Mouse (Mus musculus) embryonic facial prominence, embryonic 10.5 days (tissue): ENCODE measurements around the gene Tekt3. TPM values are rescaled to one million over a fixed set of nuclear protein-coding genes. Genes with fewer than 3 reads are reported as not detected.

ENCODE experiments used
- DNase-seq: peaks from one replicate; pipeline ENCODE4 v3.0.0-alpha.2; 2017; ENCODE audit warnings: low spot score
- H3K27ac ChIP-seq: fragments of 300-500 bp; sonication (generic); replicated peaks from 2 replicates; pipeline ENCODE4 v1.5.1; 2016; ENCODE audit warnings: mild to moderate bottlenecking
- H3K27me3 ChIP-seq: fragments of 300-500 bp; sonication (generic); replicated peaks from 2 replicates; pipeline ENCODE4 v1.6.1; 2016; ENCODE audit warnings: low read depth, mild to moderate bottlenecking; ENCODE audit not compliant: poor library complexity, severe bottlenecking
- H3K36me3 ChIP-seq: fragments of 300-500 bp; sonication (generic); replicated peaks from 2 replicates; pipeline ENCODE4 v1.6.1; 2016; ENCODE audit warnings: mild to moderate bottlenecking, moderate library complexity
- H3K4me1 ChIP-seq: fragments of 300-500 bp; sonication (generic); 2 replicates; pipeline ENCODE4 v1.6.1; 2016
- H3K4me3 ChIP-seq: fragments of 300-500 bp; sonication (generic); 2 replicates; pipeline ENCODE4 v1.5.1; 2016; ENCODE audit warnings: mild to moderate bottlenecking, moderate library complexity
- H3K9me3 ChIP-seq: fragments of 300-500 bp; sonication (generic); 2 replicates; pipeline ENCODE4 v1.6.1; 2016; ENCODE audit warnings: mild to moderate bottlenecking
- WGBS: fragments of 180-500 bp; shearing (Covaris S2); methylation state at CpG from one replicate; pipeline ENCODE4 v1.1.7; 2016; 5-methylcytosine and 5-hydroxymethylcytosine counted together
- polyA plus RNA-seq: library from polyadenylated mRNA; unstranded; fragments of >200 nt; fragmentation: Nextera tagmentation; extraction: Ambion mirVana; gene quantifications from 2 replicates; pipeline ENCODE4 v1.2.1, GENCODE M21; 2016

Gene Tekt3
- polyA plus RNA-seq, 1 experiment from 2014 or later, result not detected

- Histone ChIP-seq H3K4me3 (no peak overlapping the region), H3K4me1 (peaks cover 55% of the 10 kb centered on the region), H3K36me3 (no peaks in the 10 kb centered on the region), H3K27ac (no peak overlapping the region), H3K9me3 (no peaks in the 10 kb centered on the region), H3K27me3 (peaks cover 89% of the 10 kb centered on the region)
- WGBS, result 60% methylated on average over 12 of the region's 12 CpGs
- DNase-seq, result no peak
Measured at GRCm38 (mm10) chr11:63129840-63130239, 68.4 kb downstream of the Tekt3 start.

GRCm38 (mm10) chr11:63130497-63130896 is 69.0 kb downstream of the Tekt3 start:
- WGBS, result 51% methylated on average over 8 of the region's 8 CpGs
- no peak for DNase-seq
- H3K27ac ChIP-seq, result no peak overlapping the region
- no peaks in the 10 kb centered on the region for H3K36me3 ChIP-seq
- peaks cover 58% of the 10 kb centered on the region for H3K4me1 ChIP-seq
- H3K27me3 ChIP-seq, result peaks cover 92% of the 10 kb centered on the region
- no peak overlapping the region; the same call in 1 of the 2 replicates for H3K4me3 ChIP-seq
- H3K9me3 ChIP-seq, result no peaks in the 10 kb centered on the region

- 4% methylated on average over 33 of the region's 33 CpGs for WGBS
- DNase-seq, result peak; percentile 44
- Histone ChIP-seq H3K4me3 (peak overlapping the region; percentile 72), H3K9me3 (no peaks in the 10 kb centered on the region), H3K4me1 (peaks cover 58% of the 10 kb centered on the region), H3K27me3 (peaks cover 86% of the 10 kb centered on the region), H3K27ac (peak overlapping the region; percentile 48; the same call in 1 of the 2 replicates), H3K36me3 (no peaks in the 10 kb centered on the region)
Measured at GRCm38 (mm10) chr11:63131001-63131692, 69.7 kb downstream of the Tekt3 start.

DNA sequence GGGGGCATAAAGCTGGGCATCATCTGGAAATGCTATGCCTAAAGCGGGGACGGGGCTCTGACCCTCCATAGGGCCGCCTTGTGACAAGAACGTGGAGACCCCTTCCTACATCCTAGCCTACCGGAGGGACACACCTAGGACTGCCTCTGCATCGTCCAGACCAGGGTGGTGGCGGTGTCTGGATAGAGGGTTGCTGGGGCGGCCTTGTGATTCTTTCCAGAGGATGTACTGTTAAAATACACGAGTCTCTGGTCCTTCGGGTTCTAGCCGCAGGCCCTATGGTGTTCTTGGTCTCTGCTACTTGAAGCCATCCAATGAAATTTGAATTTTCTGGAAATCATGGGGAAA is 70.2 kb downstream of the Tekt3 start:
- DNase-seq, result no peak

GRCm38 (mm10) chr11:63132151-63132500 is 70.7 kb downstream of the Tekt3 start:
- Histone ChIP-seq H3K36me3 (no peaks in the 10 kb centered on the region), H3K27me3 (peaks cover 83% of the 10 kb centered on the region), H3K4me3 (peak overlapping the region; percentile 72), H3K4me1 (peaks cover 63% of the 10 kb centered on the region), H3K27ac (peak overlapping the region; percentile 90), H3K9me3 (no peaks in the 10 kb centered on the region)
- under 1% methylated on average over 11 of the region's 11 CpGs for whole genome bisulfite sequencing
- DNase-seq, result no peak

More for the DNA sequence above, 70.2 kb downstream of the Tekt3 start:
- Histone ChIP-seq H3K9me3 (no peaks in the 10 kb centered on the region), H3K4me1 (peaks cover 59% of the 10 kb centered on the region), H3K27ac (peak overlapping the region; percentile 48; the same call in 1 of the 2 replicates), H3K27me3 (peaks cover 84% of the 10 kb centered on the region), H3K4me3 (peak overlapping the region; percentile 72), H3K36me3 (no peaks in the 10 kb centered on the region)
- 6% methylated on average over 11 of the region's 11 CpGs for WGBS

- H3K27me3 ChIP-seq, result peaks cover 77% of the 10 kb centered on the region
- WGBS, result under 1% methylated on average over 66 of the region's 66 CpGs
- peak; percentile 83 for DNase-seq
Measured at GRCm38 (mm10) chr11:63132501-63133435, 71.3 kb downstream of the Tekt3 start.

DNA sequence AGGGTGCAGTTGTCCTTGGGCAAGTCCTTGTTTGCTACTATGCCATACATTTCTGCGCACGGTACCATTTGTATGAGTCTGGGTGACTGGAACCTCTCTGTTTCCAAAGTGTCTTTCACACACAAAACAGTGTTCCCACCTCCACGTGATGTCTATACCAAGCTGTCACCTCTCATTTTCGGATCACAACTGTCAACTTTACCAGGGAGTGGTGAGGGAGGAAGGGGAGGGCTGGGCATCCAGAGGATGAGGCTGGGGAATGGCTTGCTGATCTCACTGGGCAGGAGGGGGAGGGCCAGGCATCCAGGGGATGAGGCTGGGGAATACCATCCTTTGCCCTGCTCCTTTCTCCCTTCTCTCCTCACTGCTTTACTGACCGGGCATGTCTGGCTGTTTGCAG is 72.6 kb downstream of the Tekt3 start:
- DNase-seq, result no peak
- 0 out of 2 replicates have a peak overlapping the region, but pooled peaks have one; percentile 72 for H3K4me3 ChIP-seq
- no peaks in the 10 kb centered on the region for H3K9me3 ChIP-seq
- no peak overlapping the region for H3K27ac ChIP-seq
- H3K27me3 ChIP-seq, result peaks cover 65% of the 10 kb centered on the region
- H3K4me1 ChIP-seq, result peaks cover 66% of the 10 kb centered on the region
- 81% methylated on average over 5 of the region's 5 CpGs for WGBS
- H3K36me3 ChIP-seq, result no peaks in the 10 kb centered on the region

More at GRCm38 (mm10) chr11:63132501-63133435, 71.3 kb downstream of the Tekt3 start:
- peaks cover 66% of the 10 kb centered on the region for H3K4me1 ChIP-seq
- peak overlapping the region; percentile 72 for H3K4me3 ChIP-seq
- H3K27ac ChIP-seq, result peak overlapping the region; percentile 90
- H3K36me3 ChIP-seq, result no peaks in the 10 kb centered on the region
- H3K9me3 ChIP-seq, result no peaks in the 10 kb centered on the region

DNA sequence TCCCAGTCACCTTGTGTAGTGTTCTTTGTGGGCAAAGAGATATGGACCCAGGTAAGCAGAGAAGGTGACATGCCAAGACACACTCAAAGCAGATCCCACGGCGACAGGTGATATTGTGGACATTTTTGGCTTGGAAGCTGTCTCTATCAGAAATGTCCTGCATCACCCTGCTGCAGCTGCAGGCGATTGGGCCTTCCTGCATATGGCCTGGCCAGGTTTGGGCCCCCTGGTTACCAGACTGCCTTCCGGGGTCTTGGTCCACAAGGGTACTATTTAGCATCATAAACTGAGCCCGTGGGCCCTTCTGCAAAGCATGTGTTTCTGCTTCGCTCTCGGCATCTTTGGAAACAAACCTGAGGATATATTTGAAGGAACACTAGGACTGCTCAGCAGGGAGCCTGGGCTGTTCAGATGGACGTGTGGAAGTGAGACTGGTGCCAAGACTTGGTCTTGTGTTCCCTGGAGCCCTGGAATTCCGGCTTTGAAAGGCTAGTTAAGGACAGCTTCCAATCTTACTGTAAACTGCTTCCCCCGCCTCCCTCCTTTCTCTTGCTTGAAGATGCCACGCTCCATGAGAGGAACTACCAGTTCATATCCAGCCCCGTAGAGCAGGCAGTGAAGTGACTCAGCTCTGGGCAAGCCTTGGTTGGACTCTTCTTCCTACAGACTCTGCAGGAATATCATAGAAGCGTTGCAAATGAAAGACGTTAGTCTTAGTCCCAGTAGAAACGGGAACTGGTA is 73.5 kb downstream of the Tekt3 start:
- Histone ChIP-seq H3K4me3 (no peak overlapping the region), H3K36me3 (no peaks in the 10 kb centered on the region), H3K27ac (peak overlapping the region; percentile 66), H3K4me1 (peaks cover 63% of the 10 kb centered on the region), H3K9me3 (no peaks in the 10 kb centered on the region), H3K27me3 (peaks cover 56% of the 10 kb centered on the region)
- no peak for DNase-seq
- 70% methylated on average over 15 of the region's 15 CpGs for WGBS

GRCm38 (mm10) chr11:63135622-63136021 is 74.2 kb downstream of the Tekt3 start:
- 5% methylated on average over 8 of the region's 8 CpGs for WGBS
- peak overlapping the region; percentile 69 for H3K27ac ChIP-seq

DNA sequence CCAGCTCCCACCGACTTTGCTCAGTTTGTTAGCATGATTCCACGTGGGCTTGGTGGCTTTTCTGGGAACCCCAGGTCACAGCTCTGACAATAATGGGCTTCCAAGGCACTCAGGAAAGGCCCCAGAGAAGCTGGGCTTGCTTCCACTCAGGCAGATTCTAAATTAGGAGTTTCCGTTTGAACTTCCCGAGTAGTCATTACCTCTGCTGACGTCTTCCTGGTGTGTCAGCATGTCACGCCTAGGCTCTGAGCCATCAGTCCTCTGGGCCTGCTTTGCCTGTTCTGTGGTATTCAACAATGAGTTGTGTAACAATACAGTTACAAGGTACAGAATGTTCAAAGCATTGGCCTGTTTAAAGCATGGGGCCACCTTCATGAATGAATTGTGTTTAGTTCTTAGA is 74.8 kb downstream of the Tekt3 start:
- Histone ChIP-seq H3K36me3 (no peaks in the 10 kb centered on the region), H3K27me3 (peaks cover 43% of the 10 kb centered on the region), H3K4me1 (peaks cover 60% of the 10 kb centered on the region), H3K9me3 (no peaks in the 10 kb centered on the region), H3K27ac (peak overlapping the region; percentile 69; the same call in 1 of the 2 replicates), H3K4me3 (no peak overlapping the region)
- 80% methylated on average over 6 of the region's 6 CpGs for WGBS
- DNase-seq, result no peak

More at GRCm38 (mm10) chr11:63135622-63136021, 74.2 kb downstream of the Tekt3 start:
- Histone ChIP-seq H3K9me3 (no peaks in the 10 kb centered on the region), H3K4me3 (no peak overlapping the region), H3K4me1 (peaks cover 66% of the 10 kb centered on the region), H3K27me3 (peaks cover 49% of the 10 kb centered on the region), H3K36me3 (no peaks in the 10 kb centered on the region)
- peak; percentile 91 for DNase-seq

DNA sequence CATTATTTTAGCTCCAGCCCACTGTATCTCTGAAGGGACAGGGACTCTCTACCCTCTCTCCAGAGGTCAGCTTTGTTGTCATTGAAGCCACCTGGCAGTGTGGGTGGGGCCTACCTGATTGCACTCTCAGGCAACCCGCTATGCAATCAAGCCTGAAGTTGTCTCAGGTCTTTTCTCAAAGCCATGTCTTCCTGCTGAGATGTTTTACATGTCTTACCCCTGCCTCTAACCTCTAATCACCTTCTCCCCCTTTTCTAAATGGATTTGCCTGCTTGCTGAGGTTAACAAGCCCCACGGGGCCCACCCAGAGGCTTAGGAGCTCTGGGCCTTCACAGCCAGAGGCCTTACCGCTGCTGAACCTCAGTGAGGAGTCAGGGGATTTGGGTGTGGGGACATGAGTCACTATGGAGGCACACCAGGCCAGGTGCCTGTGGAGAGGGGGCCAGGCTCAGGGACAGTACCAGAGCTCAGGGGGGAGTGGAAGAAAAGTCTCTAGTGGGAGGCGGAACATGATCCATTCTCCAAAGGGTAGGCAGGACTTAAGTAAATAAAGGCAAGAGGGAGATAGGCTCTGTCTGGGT is 75.5 kb downstream of the Tekt3 start:
- peaks cover 36% of the 10 kb centered on the region for H3K27me3 ChIP-seq
- H3K36me3 ChIP-seq, result peaks cover 4% of the 10 kb centered on the region; the same call in 1 of the 2 replicates
- no peak for DNase-seq
- H3K9me3 ChIP-seq, result no peaks in the 10 kb centered on the region
- H3K27ac ChIP-seq, result no peak overlapping the region
- H3K4me3 ChIP-seq, result no peak overlapping the region
- H3K4me1 ChIP-seq, result peaks cover 53% of the 10 kb centered on the region
- 61% methylated on average over 4 of the region's 4 CpGs for WGBS

DNA sequence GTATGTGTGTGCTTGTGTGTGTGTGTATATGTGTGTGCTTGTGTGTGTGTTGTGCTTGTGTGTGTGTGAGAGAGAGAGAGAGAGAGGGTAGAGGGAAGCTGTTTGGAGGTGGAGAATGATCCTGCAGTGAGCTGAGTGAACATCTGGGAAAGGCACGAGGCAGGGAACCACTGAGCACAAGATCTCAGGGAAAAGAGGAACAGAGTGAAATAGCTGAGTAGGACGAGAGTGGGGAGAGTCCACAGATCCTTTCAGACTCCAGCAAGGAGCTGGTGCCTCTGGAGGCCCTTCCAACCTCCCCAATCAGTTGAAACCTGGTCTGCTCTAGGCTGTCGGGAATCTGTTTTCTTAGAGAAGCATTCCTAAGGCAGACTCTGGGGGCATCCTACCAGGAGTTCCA is 77.3 kb downstream of the Tekt3 start:
- H3K9me3 ChIP-seq, result no peaks in the 10 kb centered on the region
- H3K4me1 ChIP-seq, result peaks cover 47% of the 10 kb centered on the region
- peaks cover 18% of the 10 kb centered on the region for H3K27me3 ChIP-seq
- H3K4me3 ChIP-seq, result no peak overlapping the region
- H3K27ac ChIP-seq, result no peak overlapping the region
- 58% methylated on average over 3 of the region's 3 CpGs for WGBS
- DNase-seq, result no peak
- H3K36me3 ChIP-seq, result peaks cover 4% of the 10 kb centered on the region; the same call in 1 of the 2 replicates
